Mouse (Mus musculus) embryo, embryonic 10.5 days (tissue): ENCODE data around the gene Pdzrn3.
A peak's percentile ranks its signal among the peaks of the same experiment; 100 is the strongest.

ENCODE experiments used
- DNase-seq: peaks from one replicate; pipeline ENCODE4 v3.0.0-alpha.2; 2015; ENCODE audit warnings: low spot score

Pdzrn3 gene

DNA sequence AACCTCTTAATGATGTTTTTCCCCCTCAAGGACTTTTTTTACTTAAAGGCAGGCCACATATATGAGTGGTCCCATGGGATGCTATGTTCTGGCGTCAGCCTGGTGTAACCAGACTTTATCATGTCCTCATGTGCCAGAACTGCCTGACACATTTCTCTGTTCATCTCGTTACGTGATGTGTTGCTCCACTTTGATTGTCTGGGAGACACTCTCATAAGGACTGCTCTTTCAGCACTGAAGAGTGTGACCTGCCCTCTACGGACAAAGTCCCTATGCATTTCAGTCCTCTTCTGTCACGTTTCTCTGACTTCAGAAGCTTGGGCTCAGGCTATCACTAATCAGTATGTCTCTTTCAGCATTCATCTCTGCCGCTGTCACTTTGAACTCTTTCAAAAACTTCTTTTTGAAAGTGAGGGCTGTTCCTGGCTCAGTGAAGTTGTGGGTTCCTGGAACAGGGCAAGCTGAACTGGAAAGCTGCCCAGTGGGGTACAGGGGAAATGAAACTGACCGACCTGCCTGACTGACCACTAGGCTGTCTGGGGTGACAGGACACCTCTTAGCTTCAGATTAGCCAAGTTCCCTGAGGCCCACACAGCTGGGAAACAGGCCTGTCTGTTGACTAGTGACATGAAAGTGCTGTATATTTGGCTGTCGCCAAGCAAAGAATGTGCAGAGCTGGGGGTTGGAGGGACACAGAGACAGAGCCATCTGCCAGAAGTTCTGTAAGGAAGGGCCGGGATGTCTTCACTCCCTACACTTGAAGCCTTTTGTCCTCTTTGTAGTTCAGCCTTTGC lies 10.7 kb downstream of the Pdzrn3 start:
- DNase-seq = peak; percentile 50

DNA sequence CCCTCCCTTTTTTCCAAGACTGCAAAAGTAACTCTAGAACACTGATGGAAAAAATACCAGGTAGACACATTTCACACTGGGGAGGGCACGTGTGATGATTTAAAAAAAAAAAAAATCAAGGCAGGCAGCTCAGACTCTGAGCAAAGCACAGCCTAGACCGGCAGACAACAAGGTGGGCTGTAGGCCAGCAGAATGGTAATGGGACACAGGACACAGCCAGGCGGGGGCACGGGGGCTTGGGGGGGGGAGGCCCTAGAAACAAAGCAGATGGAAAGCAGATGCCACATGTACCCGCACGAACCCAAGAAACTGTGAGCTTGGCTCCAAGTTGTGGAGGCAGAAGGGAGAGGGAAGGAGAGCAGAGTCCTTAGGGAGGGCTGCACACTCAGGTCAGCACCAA lies 11.9 kb downstream of the Pdzrn3 start:
- no peak for DNase-seq

DNA sequence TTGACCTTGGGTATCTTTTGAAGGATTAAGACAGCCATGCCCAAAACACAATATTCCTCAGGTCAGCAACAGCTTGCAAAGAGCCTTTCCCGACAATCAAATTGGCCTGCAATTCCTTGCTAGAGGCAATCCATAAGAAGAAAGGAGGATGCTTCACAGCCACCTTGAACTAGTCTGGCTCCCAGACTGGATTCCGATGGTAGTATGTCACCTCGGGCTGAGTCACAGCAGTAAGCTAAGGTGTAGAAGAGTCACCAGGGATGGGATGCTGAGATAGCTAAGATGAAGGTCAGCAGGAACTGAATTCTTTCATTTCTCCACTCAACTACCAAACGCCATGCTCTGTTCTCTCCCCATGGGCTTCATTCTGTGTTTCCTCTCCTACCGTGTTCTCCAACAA lies 13.8 kb downstream of the Pdzrn3 start:
- DNase-seq = no peak

DNA sequence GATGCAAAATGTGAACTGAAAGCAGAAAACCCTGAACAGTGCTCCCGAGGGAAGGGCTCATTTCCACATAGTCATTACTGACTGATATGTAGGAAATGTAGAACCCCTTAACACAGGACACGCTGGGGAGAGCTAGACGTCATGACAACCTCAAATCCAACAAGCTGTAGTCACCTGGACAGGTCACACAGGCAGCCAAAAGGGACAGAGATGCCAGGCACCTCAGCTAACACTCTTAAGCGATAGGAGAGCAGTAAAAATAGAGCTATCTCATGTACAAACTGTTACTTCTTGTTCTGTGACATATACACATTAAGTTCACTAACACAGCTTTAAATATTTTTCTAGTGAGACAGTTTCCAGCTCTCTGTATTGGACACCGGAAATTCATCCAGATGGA lies 15.0 kb downstream of the Pdzrn3 start:
- DNase-seq = no peak

DNA sequence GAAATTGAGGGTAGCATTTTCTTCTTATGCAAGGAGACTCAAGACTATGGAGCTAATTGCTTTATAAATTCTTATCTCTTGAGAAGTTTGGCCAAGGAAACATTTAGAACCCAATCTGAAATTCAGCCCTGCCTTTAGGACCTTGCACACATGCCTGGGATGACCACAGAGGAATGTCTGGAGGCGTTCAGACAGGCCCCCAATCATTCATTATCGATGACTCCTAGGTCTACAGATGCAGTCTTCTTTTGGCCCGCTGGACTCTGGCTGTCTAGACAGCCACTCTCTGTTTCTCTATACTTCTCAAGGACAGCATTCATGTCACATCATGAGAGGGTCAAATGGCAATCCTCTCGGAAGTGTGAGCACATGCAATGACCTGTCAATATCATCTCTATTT lies 15.4 kb downstream of the Pdzrn3 start:
- DNase-seq = no peak

DNA sequence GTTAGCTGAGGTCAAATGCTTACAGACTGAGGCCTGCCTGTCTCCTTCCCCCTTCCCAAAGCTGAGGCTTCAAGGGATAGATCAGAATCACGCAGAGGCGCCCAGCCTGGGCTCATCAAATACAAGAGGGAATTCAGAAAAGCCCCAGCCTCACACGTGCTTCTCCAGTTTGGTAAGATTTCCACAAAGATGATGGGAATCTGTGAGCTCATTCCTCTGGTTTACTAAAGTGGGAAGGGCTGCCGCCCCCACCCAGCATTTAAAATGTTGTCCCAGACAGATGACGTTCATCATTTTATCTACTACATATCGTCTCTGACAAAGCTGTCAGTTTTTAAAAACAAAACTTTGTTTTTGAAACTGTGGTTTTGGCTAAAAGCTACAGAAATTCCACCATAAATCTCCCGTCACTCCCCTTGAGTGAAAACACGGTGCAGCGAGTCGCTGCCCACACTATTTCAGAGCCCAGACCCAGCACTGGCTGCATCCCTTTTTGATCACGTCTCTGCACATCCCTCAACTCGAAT lies 17.4 kb downstream of the Pdzrn3 start:
- no peak for DNase-seq

DNA sequence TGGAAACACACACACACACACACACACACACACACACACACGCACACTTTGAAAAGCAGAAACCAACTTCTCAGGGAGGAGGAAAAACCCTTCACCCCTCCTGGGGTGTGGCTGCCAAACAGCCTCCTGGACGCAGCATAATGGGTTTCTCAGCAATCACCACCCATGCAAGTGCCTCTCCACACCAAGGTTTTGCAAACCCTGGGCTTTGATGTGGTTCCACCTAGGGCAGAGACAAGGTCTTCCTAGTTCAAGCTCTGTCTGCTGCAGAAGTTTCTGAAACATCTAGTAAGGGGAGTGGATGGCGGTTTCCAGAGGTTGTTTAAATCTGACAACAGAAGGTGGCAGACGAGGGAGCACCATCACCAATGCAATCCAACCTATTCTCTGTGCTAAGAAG lies 18.1 kb downstream of the Pdzrn3 start:
- DNase-seq = no peak

DNA sequence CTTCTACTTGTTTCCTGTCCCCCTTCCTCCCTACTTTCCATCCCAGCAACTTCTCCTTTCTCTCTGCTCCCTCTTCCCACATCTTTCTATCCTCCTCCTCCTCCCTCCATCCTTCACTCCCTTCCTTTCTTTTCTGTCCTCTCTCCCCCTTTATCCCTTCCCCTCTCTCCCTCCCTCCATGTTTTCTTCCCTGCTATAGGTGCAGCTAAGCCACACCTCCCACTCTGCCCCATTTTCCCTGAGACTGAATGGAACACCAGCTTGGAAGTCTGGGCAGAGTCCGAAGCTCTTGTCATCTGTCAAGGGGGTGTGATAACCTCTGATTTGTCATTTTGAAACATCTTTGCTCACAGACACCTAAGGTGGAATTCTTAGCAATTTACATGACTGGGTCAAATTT lies 22.8 kb downstream of the Pdzrn3 start:
- DNase-seq = no peak

DNA sequence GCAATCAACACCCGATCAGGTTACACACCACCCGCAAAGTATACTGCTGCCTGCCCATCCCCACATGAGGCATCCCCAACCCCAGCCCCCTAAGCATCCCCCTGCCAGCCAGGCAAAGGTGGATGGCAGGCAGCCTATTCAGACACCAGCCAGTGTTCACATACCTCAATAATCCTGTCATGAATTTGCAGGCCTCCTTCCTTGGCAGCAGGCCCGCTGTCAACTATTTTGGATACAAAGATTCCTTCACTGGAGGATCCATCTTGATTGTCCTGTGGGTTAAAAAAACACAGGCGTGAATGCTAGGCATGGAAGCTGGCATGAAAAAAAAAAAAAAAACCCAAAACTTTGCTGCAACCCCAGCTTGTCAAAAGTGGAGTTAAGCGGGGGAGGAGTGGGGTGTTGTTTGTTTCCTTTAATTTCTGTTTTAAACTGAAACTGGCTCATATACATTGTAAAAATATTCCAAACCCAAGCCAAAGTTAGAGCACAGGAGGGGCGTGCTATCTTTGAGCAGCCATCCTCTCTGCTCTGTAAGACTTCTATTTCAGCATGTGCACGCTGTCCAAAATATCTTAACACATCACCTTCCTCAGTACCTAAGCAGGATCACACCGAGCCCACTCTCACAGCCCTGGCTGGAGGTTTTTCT lies 23.3 kb downstream of the Pdzrn3 start:
- DNase-seq = no peak

DNA sequence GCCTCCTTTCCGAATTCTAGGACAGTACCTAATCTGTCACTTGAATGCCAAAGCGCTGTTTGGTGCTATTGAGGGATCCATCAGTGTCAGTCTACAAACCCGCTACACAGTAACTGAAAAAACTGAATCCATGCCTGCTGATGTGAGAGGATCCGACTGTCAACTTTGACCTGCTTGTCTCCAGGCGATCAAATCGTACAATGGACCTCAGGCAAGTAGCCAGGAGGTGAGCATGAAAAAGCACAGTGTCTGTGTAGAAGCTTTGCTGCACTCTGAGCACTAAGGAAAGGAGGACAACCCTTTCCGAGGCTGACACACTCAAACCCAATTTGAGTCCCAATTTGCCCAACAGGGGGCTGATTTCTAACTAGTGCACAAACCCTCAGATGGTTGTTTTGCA lies 24.0 kb downstream of the Pdzrn3 start:
- no peak for DNase-seq

DNA sequence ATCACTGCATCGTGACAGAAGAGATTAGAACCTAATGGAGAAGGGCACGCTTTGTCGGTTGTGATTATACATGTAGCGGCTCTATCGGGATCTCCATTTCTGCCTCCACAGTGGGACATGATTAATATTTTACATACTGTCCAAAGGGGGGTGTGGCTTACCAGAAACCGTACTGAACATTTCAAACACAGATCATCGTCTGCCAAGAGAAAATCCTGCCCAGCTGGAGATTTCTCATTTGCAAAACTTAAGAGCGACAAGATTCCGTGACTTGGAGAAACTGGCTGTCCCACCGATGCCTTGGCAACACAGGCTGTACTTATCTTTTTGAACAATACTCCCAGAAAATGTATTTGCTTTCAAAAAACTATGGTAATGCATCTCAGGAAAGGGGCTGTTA lies 25.1 kb downstream of the Pdzrn3 start:
- no peak for DNase-seq

DNA sequence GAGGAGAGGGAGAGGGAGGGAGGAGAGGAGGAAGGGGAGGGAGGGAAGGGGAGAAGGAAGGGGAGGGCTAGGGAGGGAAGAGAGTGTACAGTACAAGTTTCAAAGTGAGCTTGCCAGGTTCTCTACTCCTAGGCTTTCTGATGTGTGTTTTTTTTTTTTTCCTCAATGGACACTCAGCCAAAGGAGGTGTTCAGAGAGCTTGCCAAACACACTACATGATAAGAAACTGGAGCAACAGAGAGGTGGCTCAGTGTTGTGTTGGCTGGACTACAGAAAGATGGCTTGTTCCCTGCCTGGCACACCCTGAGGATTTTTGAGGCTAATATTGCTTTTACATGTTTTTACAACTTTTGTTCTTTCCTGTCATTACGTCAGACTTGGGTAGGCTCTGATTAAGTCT lies 26.6 kb downstream of the Pdzrn3 start:
- no peak for DNase-seq

DNA sequence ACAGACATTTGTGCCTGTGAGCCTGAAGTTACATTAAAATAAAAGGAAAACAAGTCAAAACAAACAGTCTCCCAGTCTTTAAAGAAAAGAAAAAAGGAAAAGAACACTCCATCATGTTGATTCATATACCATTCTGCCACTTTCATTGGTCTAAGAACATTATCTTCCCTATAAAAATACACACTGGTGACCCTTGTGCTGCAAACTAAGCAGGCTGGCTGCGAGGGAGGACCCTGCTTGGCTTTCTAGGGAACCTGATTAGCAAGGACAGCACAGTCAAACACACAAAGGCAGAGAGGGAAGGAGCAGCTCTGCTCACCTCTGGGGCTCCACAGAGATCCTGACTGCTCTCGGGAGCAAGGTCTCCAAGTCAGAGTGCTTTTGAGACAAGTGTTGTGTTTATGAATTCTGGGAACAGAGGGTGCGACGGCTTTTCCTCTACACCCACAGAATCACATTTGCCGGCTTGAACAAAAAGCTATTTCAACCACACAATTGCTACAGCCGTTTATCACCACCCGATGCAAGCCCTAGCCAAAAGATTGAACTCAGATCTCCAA lies 27.2 kb downstream of the Pdzrn3 start:
- DNase-seq = no peak

DNA sequence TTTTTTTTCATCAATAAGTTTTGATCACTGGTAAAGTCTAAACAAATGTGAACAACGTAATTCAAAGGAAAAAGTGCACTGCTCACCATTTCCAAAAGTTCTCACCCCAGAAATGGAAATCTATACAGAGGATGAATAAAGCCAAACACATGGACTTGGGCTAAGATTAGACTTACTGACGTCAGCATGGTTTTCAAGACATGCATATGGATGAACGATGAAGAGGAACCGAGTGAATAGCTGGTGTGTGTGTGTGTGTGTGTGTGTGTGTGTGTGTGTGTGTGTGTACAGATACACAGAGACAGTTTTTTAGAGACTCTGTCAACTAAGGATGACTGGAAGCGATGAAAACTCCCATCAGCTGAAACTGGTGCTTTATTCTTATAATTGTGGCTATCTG lies 29.2 kb downstream of the Pdzrn3 start:
- DNase-seq = no peak

DNA sequence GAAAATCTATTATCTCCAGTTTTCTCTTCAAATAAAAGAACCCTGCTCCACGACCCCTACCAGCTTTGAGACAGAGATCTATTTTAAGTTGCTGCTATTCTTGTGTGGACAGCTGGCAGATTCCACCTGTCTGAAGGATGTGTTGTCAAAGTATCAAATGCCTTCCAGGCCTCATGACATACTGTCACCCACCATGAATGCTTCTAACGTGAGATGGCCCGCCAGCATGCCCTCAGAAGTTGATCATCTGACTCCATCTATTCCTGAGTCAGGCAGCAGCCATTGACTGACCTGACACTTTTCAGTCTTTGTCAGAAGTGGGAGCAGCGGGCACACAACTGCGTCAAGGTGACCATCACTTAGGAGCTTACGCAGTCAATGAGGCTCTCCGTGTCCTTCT lies 37.6 kb downstream of the Pdzrn3 start:
- no peak for DNase-seq

DNA sequence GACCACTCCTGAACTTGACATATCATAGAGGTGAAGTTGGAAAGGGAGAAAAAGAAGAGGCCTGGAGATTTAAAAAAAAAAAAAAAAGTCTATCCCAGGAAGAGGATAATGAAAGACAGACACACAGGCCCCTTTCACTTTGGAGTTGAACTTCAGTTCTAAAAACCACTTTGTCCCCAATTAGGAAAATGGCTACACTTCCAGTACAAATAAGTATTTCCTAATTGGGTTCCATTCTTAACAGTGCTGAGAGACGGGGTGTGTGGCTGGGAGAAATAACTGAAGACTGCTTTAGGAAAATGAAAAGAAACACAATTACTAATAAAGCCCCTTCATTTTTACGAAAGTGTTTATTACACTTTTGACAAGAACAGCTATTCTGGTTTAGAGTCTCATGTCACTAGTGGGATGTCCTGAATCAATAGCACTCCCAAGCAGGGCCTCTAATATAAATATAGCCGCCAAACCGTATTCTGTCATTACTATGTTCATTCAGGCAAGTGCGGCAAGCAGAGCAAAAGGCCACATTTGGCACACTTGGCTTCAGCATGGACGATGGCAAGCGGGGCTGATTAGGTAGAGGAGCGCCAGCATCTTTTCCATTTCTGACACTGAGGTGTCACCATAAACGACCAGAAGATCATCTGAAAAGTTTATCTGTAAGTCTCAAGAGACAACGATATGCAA lies 39.7 kb downstream of the Pdzrn3 start:
- DNase-seq = no peak

DNA sequence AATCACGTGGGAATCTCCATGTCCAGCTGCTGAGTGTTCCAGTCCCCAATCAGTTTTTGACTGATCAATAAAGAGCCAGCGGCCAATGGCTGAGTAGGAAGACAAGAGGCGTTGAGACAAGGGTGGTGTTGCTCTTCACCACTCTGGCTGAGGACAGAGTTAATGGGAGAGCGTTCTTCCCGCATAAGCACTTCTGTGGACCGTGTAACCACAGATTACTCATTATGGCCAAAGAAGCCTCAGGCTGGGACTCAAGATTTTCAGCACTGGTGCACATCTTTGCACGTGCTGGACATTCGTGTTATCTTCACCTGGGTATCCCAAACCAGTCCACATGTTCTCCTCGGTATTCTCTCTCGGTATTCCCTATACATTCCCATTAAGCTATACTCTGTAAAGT lies 41.0 kb downstream of the Pdzrn3 start:
- DNase-seq = no peak

DNA sequence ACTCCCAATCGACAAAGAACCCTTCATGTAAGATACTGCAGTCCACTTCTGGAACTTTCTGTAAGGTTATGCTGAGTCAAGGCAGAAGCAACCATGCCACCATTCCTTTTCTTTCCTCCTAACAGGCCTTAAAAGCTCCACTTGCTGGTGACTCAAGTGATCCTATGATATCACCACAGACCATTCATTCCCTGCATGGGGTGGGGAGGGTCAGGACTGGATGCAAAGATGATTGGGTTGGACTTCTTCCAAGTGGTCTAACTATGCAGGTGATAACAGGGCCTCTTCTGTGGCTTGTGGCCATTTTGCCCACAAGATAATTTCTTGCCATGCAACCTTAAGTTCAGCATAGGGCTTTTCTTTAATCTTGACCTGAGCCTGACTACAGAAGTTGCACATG lies 42.0 kb downstream of the Pdzrn3 start:
- no peak for DNase-seq

DNA sequence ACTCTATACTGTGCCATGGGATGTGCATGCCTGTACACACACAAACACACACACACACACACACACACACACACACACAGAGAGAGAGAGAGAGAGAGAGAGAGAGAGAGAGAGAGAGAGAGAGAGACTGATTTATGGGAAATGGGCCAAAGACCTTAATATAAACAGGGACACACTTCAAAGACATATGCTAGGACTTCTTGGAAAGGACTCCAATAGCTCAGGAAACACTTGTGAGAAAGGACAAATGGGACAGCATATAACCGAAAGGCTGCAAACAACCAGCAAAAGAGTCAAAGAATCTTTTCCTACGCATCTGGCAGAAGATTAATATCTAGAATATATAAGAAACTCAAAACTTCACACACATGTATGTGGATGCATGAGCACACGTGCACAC lies 43.2 kb downstream of the Pdzrn3 start:
- DNase-seq = no peak

DNA sequence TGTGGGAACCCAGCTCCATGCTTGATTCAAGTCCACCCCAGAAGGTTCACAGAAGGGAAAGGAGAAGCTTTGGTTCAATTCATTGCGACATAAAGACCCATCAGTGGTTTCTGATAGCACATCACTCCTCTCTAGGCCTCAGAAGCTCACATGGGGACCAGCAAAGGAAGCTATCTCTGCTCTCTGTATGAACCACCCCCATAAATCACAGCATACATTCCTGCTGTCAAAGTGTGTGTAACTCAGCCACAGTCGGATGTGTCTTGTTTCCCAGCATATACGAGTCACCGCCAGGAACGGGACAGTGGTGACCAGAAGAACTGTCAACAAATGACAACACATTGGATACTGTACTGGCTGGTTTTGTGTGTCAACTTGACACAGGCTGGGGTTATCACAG lies 47.3 kb downstream of the Pdzrn3 start:
- peak; percentile 72 for DNase-seq

DNA sequence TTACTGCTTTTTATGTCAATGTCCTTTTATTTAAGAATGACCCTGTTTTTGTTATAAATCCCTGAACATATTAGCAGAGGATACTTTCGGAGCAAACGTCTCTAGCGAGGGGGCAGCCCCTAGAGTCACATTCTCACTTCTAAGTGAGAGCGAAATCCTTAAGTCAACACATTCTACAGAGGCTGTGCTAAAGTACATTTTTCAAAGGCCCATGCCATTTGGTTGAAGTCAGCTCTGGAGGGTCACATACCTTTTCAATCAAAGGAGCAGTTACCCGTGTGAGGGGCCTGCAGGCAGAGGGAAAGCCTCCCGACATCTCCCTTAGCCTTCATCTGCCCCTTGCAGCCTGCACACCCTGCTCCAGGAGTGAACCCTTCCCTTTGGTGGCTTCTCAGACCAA lies 48.2 kb downstream of the Pdzrn3 start:
- peak; percentile 69 for DNase-seq

DNA sequence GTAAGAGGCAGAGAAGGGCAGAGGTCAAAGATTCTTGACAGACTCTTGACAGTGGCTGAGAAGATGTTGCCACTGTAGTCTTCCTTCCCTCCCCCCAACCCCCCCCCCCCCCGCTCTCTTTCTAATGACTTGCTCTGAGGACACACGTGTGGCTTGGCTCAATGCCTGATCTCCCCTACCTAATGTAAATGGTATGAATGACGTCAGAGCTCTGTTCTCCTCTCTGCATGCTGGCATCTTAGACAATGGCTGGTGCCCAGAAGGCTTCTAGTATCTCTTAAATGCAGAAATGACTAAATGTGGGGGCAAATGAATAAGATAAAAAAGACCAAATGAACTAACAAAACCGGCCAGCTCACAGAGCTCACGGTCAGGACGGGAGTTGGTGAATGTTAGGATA lies 49.2 kb downstream of the Pdzrn3 start:
- DNase-seq = no peak

DNA sequence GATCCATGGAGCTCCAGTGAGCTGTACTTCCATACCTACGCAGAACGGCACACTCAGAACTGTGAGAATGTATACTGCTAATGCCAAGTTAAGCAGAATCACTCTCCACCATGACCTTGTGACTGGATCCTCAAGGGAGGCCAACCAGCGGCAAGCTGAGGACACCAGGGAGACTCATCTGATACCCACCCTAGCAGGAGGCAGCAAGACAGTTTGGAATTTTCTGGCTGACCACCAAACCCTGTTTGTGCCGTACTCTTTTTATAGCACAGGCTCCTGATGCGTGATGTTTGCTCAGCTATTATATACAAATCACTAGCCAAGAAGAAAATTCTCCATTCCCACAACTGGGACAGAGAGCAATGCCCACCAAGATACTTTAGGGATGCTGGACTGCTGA lies 50.0 kb downstream of the Pdzrn3 start:
- no peak for DNase-seq
